Mouse (Mus musculus) myocyte (in vitro differentiated cells): ENCODE measurements at regions not wholly inside any gene's neighbourhood (a gene's known extent, or its start where the extent isn't known, plus 50 kb on each side); places are given as distances from the start of the nearest gene placed in this dataset.

Experiments
- CEBPB ChIP-seq: IDR thresholded peaks from 2 replicates; pipeline ENCODE4 v1.6.1; 2011; ENCODE audit warnings: mild to moderate bottlenecking, moderate library complexity; ENCODE audit not compliant: poor library complexity, insufficient read depth, severe bottlenecking
- E2F4 ChIP-seq: IDR thresholded peaks from one replicate; pipeline ENCODE4 v1.6.1; 2011; ENCODE audit warnings: mild to moderate bottlenecking, control low read depth, moderate library complexity; ENCODE audit not compliant: insufficient read depth
- MAX ChIP-seq: IDR thresholded peaks from one replicate; pipeline ENCODE4 v1.6.1; 2011; ENCODE audit warnings: low read depth, mild to moderate bottlenecking, control low read depth
- POLR2A ChIP-seq: IDR thresholded peaks from one replicate; pipeline ENCODE4 v1.6.1; 2011; ENCODE audit warnings: low read depth, mild to moderate bottlenecking, control low read depth, moderate library complexity; ENCODE audit not compliant: insufficient read length
- TCF12 ChIP-seq: IDR thresholded peaks from one replicate; pipeline ENCODE4 v1.6.1; 2011; ENCODE audit warnings: mild to moderate bottlenecking, control low read depth; ENCODE audit not compliant: poor library complexity, insufficient read depth, severe bottlenecking
- USF1 ChIP-seq: IDR thresholded peaks from one replicate; pipeline ENCODE4 v1.6.1; 2011; ENCODE audit warnings: low read depth, mild to moderate bottlenecking, control low read depth, moderate library complexity

- no peak for TF ChIP-seq POLR2A
- TF ChIP-seq MAX, result no peak
- TF ChIP-seq CEBPB, result no peak
- TF ChIP-seq TCF12, result no peak
- no peak for TF ChIP-seq E2F4
- TF ChIP-seq USF1, result no peak
Measured at GRCm38 (mm10) chr10:14207616-14208015, 241.7 kb downstream of the Hivep2 start.
